ENCODE assay signal across 12 mouse cellular contexts in genomic region chr10:121956505-121956904, GRCm38 (mm10).
DNase-seq lines count a peak whose midpoint lies in the region; ATAC-seq and TF ChIP-seq lines count a peak whose summit lies in the region.
"Had no signal": no experiment of that assay in that cellular context is flagged by ENCODE, and none has a peak within 500 bp of the region (broad histone marks: within the 10 kb centered on the region; RNA-seq: fewer than 3 reads in every experiment).

No protein-coding gene starts in this region.

- H3K4me3 ChIP-seq in kidney, embryonic 15.5 days (replicated peaks), result no peak overlapping the region
- no peak overlapping the region for H3K4me3 ChIP-seq in layer of hippocampus, adult 2 months
- no peak overlapping the region for H3K4me3 ChIP-seq in intestine, embryonic 16.5 days (ENCODE audit: low read length)
- H3K4me3 ChIP-seq in lung, adult 2 months (replicated peaks; ENCODE audit: extremely low read depth, low read depth, low read length), result no peak overlapping the region
- H3K4me3 ChIP-seq: gastrocnemius, adult 2 months had no signal

- H3K4me2 ChIP-seq in kidney, embryonic 15.5 days, result no peak overlapping the region
- no peak overlapping the region for H3K4me2 ChIP-seq in intestine, embryonic 16.5 days (ENCODE audit: low read depth, low read length)

- no peak for TF ChIP-seq CTCF in layer of hippocampus, adult 2 months (conservative IDR thresholded peaks at IDR 0.05)
- no peak for TF ChIP-seq CTCF in lung, adult 2 months (IDR thresholded peaks at IDR 0.05; ENCODE audit: insufficient read depth, low read length)

- TF ChIP-seq POLR2A in lung, adult 2 months (IDR thresholded peaks at IDR 0.05; ENCODE audit: borderline replicate concordance, extremely low read depth, low read depth, low read length), result no peak

- H3K27ac ChIP-seq in kidney, embryonic 15.5 days, result peak overlapping the region; percentile 58
- peak overlapping the region; percentile 39; the same call in 1 of the 2 replicates for H3K27ac ChIP-seq in layer of hippocampus, adult 2 months
- no peak overlapping the region for H3K27ac ChIP-seq in intestine, embryonic 16.5 days (ENCODE audit: low read length)
- H3K27ac ChIP-seq: gastrocnemius, adult 2 months; kidney, postnatal 0 days had no signal

- DNase-seq in kidney, postnatal 25 days, result no peak
- DNase-seq in layer of hippocampus, adult 2 months (ENCODE audit: low spot score in 2 of 2), result peak; percentile 69 to 77
- peak; percentile 29 for DNase-seq in right cerebral cortex, adult 18-20 months
- DNase-seq in spleen, adult 18-20 months, result no peak
- no peak for DNase-seq in lung, adult 2 months
- DNase-seq: embryo, embryonic 11 days; gastrocnemius, adult 2 months; thymus, postnatal 25 days had no signal

- H3K27me3 ChIP-seq in kidney, embryonic 15.5 days, result no peaks in the 10 kb centered on the region
- no peaks in the 10 kb centered on the region for H3K27me3 ChIP-seq in intestine, embryonic 16.5 days (replicated peaks; ENCODE audit: control insufficient read depth, insufficient read depth, low read length)

- H3K36me3 ChIP-seq in kidney, embryonic 15.5 days, result no peaks in the 10 kb centered on the region
- H3K36me3 ChIP-seq in intestine, embryonic 16.5 days (ENCODE audit: control insufficient read depth, insufficient read depth, low read length), result no peaks in the 10 kb centered on the region

- H3K9me3 ChIP-seq in kidney, embryonic 15.5 days (replicated peaks), result no peaks in the 10 kb centered on the region
- no peaks in the 10 kb centered on the region for H3K9me3 ChIP-seq in intestine, embryonic 16.5 days (ENCODE audit: control insufficient read depth, low read length)

- H3K4me1 ChIP-seq in kidney, embryonic 15.5 days, result peaks cover 24% of the 10 kb centered on the region
- no peaks in the 10 kb centered on the region for H3K4me1 ChIP-seq in intestine, embryonic 16.5 days (ENCODE audit: control insufficient read depth, insufficient read depth, low read length)
- peaks cover 2% of the 10 kb centered on the region for H3K4me1 ChIP-seq in lung, adult 2 months (ENCODE audit: control insufficient read depth, insufficient read depth, low read length)

- H3K9ac ChIP-seq in kidney, embryonic 15.5 days, result no peak overlapping the region
- no peak overlapping the region for H3K9ac ChIP-seq in intestine, embryonic 16.5 days (ENCODE audit: low read depth, low read length)

- ATAC-seq in kidney, embryonic 15.5 days (replicated peaks; ENCODE audit: low FRiP score), result no peak
- peak; percentile 77 for ATAC-seq in frontal cortex, adult (ENCODE audit: low TSS enrichment)
- no peak for ATAC-seq in intestine, embryonic 16.5 days

- WGBS in kidney, embryonic 15.5 days, result 70% methylated on average over 11 of the region's 11 CpGs
- 55% methylated on average over 11 of the region's 11 CpGs for WGBS in intestine, embryonic 16.5 days
- WGBS in lung, adult 2 months, result 86% methylated on average over 11 of the region's 11 CpGs

Comparison
In these comparisons a context has a peak if more than half of its experiments do, and no peak if none do; other contexts are left out.
1. DNase-seq: peak in layer of hippocampus, adult 2 months (2 of 2) and right cerebral cortex, adult 18-20 months (single experiment); none in kidney, postnatal 25 days (0 of 2), spleen, adult 18-20 months (0 of 2) and lung, adult 2 months (single experiment).